Mouse (Mus musculus): Measurements from ENCODE around the gene Fam83c. TPM values are rescaled to one million over a fixed set of nuclear protein-coding genes. Genes with fewer than 3 reads are reported as not detected.

Gene Fam83c
- polyA plus RNA-seq, 1 experiment from 2014 or later: 0.04 TPM

- 62% methylated on average over 4 of the region's 4 CpGs for WGBS (ENCODE audit: insufficient replicate concordance)
- Histone ChIP-seq H3K9ac (no peak overlapping the region), H3K4me1 (no peaks in the 10 kb centered on the region), H3K27me3 (replicated peaks) (peaks cover 26% of the 10 kb centered on the region), H3K4me3 (no peak overlapping the region), H3K36me3 (no peaks in the 10 kb centered on the region), H3K4me2 (no peak overlapping the region), H3K27ac (no peak overlapping the region), H3K9me3 (replicated peaks) (no peaks in the 10 kb centered on the region)
- no peak for ATAC-seq
These were observed 25.0 kb downstream of the Fam83c start for GRCm38 (mm10) chr2:155809620-155810019.

DNA sequence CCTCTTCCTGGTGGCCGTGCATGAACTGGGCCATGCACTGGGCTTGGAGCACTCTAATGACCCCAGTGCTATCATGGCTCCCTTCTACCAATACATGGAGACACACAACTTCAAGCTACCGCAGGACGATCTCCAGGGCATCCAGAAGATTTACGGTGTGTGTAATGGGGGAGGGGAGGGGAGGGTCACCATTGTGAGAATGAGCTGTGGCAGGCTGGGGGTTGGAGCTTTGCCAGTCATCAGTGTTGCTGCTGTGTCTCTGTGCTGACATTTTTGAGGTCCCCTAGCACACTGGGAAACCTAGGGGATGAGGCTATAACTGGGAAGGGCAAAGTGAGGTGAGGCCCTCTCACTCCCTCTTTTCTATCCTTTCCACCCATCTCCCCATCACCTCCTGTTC is 27.2 kb downstream of the Fam83c start:
- Histone ChIP-seq H3K4me2 (no peak overlapping the region), H3K9me3 (replicated peaks) (no peaks in the 10 kb centered on the region), H3K27me3 (replicated peaks) (peaks cover 37% of the 10 kb centered on the region), H3K27ac (no peak overlapping the region), H3K4me1 (no peaks in the 10 kb centered on the region), H3K36me3 (no peaks in the 10 kb centered on the region), H3K9ac (no peak overlapping the region), H3K4me3 (no peak overlapping the region)
- 72% methylated on average over 4 of the region's 4 CpGs for WGBS (ENCODE audit: insufficient replicate concordance)
- no peak for ATAC-seq

- 51% methylated on average over 5 of the region's 5 CpGs for WGBS (ENCODE audit: insufficient replicate concordance)
- H3K36me3 ChIP-seq: no peaks in the 10 kb centered on the region
- no peaks in the 10 kb centered on the region for H3K4me1 ChIP-seq
- no peaks in the 10 kb centered on the region for H3K9me3 ChIP-seq (replicated peaks)
- peaks cover 42% of the 10 kb centered on the region for H3K27me3 ChIP-seq (replicated peaks)
- no peak for ATAC-seq
- no peak overlapping the region for H3K9ac ChIP-seq
- H3K27ac ChIP-seq: no peak overlapping the region
- no peak overlapping the region for H3K4me2 ChIP-seq
- H3K4me3 ChIP-seq: no peak overlapping the region
These were observed 28.1 kb downstream of the Fam83c start for GRCm38 (mm10) chr2:155806548-155806947.

GRCm38 (mm10) chr2:155805925-155806255 is 28.8 kb downstream of the Fam83c start:
- no peaks in the 10 kb centered on the region for H3K9me3 ChIP-seq (replicated peaks)
- no peaks in the 10 kb centered on the region for H3K4me1 ChIP-seq
- WGBS (ENCODE audit: insufficient replicate concordance): 60% methylated on average over 6 of the region's 6 CpGs
- H3K27me3 ChIP-seq (replicated peaks): peaks cover 40% of the 10 kb centered on the region
- H3K4me3 ChIP-seq: no peak overlapping the region
- ATAC-seq: no peak
- H3K27ac ChIP-seq: no peak overlapping the region
- H3K9ac ChIP-seq: no peak overlapping the region
- H3K36me3 ChIP-seq: no peaks in the 10 kb centered on the region
- H3K4me2 ChIP-seq: no peak overlapping the region

DNA sequence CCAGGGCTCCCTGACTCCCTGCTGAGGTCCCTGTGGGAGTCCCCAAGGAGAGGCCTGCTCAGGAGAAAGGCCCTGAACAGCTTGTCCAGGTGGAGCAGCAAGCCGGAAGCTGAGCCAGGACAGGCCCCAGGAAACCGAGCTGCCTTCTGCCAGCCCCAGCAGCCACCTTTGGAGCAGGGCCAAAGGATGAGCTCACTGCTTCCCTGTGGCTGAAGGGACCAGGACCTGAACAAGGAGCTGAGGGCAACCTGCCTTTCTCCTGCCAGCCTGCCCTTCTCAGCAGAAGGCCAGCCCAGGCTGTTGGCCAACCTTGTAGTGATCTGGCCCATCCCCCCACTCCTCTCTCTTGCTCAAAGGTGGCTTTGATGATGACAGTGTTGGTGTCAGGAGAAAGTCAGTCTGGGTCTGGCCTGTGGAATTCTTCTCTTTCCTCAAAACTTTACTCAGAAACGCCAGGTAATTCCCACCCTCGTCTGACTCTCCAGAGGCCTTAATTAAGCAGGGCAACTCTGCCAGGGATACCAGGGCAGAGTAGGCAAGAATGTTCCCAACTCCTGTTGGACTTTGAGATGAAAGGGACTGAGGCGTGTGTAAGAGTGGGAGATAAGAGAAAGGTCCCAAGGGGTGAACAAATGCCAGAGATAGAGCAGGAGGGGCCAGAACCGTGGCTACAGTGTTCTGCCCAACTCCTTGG is 29.3 kb downstream of the Fam83c start:
- 38% methylated on average over 6 of the region's 6 CpGs for WGBS (ENCODE audit: insufficient replicate concordance)

DNA sequence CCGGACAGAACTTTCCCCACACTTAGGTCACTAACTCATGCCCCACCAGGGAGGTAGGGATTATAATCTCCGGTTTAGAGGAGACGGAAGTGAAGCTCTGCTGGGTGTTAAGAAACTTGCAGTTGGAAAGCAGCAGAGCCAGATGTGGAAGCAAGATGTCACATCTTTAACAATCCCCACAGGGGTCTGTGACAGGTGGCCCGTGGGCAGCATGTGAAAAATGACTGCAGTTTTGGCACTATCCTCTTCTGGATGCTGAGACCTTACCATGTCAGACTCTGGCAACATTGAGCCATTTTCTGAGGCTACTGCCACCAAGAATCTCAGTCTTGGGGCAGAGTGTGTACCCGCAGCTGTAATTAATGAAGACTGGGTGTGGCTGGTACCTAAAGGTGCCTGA is 30.6 kb downstream of the Fam83c start:
- WGBS (ENCODE audit: insufficient replicate concordance): 51% methylated on average over 5 of the region's 5 CpGs

More for the DNA sequence above, 29.3 kb downstream of the Fam83c start:
- H3K4me3 ChIP-seq: no peak overlapping the region
- H3K9ac ChIP-seq: no peak overlapping the region
- no peak overlapping the region for H3K27ac ChIP-seq
- H3K9me3 ChIP-seq (replicated peaks): no peaks in the 10 kb centered on the region
- ATAC-seq: no peak
- H3K27me3 ChIP-seq (replicated peaks): peaks cover 35% of the 10 kb centered on the region
- H3K4me2 ChIP-seq: no peak overlapping the region
- H3K4me1 ChIP-seq: no peaks in the 10 kb centered on the region
- no peaks in the 10 kb centered on the region for H3K36me3 ChIP-seq

GRCm38 (mm10) chr2:155802761-155803160 is 31.9 kb downstream of the Fam83c start:
- ATAC-seq: no peak
- H3K36me3 ChIP-seq: no peaks in the 10 kb centered on the region
- no peak overlapping the region for H3K9ac ChIP-seq
- peaks cover 50% of the 10 kb centered on the region for H3K27me3 ChIP-seq (replicated peaks)
- no peak overlapping the region for H3K27ac ChIP-seq
- H3K4me2 ChIP-seq: no peak overlapping the region
- H3K4me1 ChIP-seq: no peaks in the 10 kb centered on the region
- H3K4me3 ChIP-seq: no peak overlapping the region
- WGBS (ENCODE audit: insufficient replicate concordance): 45% methylated on average over 3 of the region's 3 CpGs
- no peaks in the 10 kb centered on the region for H3K9me3 ChIP-seq (replicated peaks)

More for the DNA sequence above, 30.6 kb downstream of the Fam83c start:
- H3K4me3 ChIP-seq: no peak overlapping the region
- no peak overlapping the region for H3K27ac ChIP-seq
- no peak overlapping the region for H3K9ac ChIP-seq
- peaks cover 38% of the 10 kb centered on the region for H3K27me3 ChIP-seq (replicated peaks)
- no peaks in the 10 kb centered on the region for H3K4me1 ChIP-seq
- H3K36me3 ChIP-seq: no peaks in the 10 kb centered on the region
- no peaks in the 10 kb centered on the region for H3K9me3 ChIP-seq (replicated peaks)
- ATAC-seq: no peak
- no peak overlapping the region for H3K4me2 ChIP-seq

- Histone ChIP-seq H3K27ac (no peak overlapping the region), H3K4me1 (no peaks in the 10 kb centered on the region), H3K9ac (no peak overlapping the region), H3K36me3 (no peaks in the 10 kb centered on the region), H3K27me3 (replicated peaks) (peaks cover 45% of the 10 kb centered on the region), H3K9me3 (replicated peaks) (no peaks in the 10 kb centered on the region), H3K4me3 (no peak overlapping the region), H3K4me2 (no peak overlapping the region)
- no peak for ATAC-seq
- 34% methylated on average over 3 of the region's 3 CpGs for WGBS (ENCODE audit: insufficient replicate concordance)
These were observed 36.0 kb downstream of the Fam83c start for GRCm38 (mm10) chr2:155798613-155799012.

GRCm38 (mm10) chr2:155794674-155795445 is 39.8 kb downstream of the Fam83c start:
- H3K4me1 ChIP-seq: no peaks in the 10 kb centered on the region
- no peaks in the 10 kb centered on the region for H3K36me3 ChIP-seq
- H3K4me3 ChIP-seq: no peak overlapping the region
- H3K9ac ChIP-seq: no peak overlapping the region
- no peak overlapping the region for H3K4me2 ChIP-seq
- H3K27ac ChIP-seq: no peak overlapping the region
- H3K27me3 ChIP-seq (replicated peaks): peaks cover 41% of the 10 kb centered on the region
- ATAC-seq: no peak
- WGBS (ENCODE audit: insufficient replicate concordance): 73% methylated on average over 12 of the region's 12 CpGs
- no peaks in the 10 kb centered on the region for H3K9me3 ChIP-seq (replicated peaks)

- Histone ChIP-seq H3K9ac (no peak overlapping the region), H3K4me1 (no peaks in the 10 kb centered on the region), H3K36me3 (no peaks in the 10 kb centered on the region), H3K27ac (no peak overlapping the region), H3K27me3 (replicated peaks) (peaks cover 39% of the 10 kb centered on the region), H3K4me3 (no peak overlapping the region), H3K9me3 (replicated peaks) (no peaks in the 10 kb centered on the region), H3K4me2 (0 out of 2 replicates have a peak overlapping the region, but pooled peaks have one; percentile 0)
- ATAC-seq: no peak
- WGBS (ENCODE audit: insufficient replicate concordance): 37% methylated on average over 12 of the region's 12 CpGs
These were observed 41.8 kb downstream of the Fam83c start for GRCm38 (mm10) chr2:155792899-155793298.

GRCm38 (mm10) chr2:155787949-155788931 is 46.4 kb downstream of the Fam83c start:
- H3K4me2 ChIP-seq: no peak overlapping the region
- H3K9ac ChIP-seq: no peak overlapping the region
- no peaks in the 10 kb centered on the region for H3K4me1 ChIP-seq
- H3K4me3 ChIP-seq: no peak overlapping the region
- H3K9me3 ChIP-seq (replicated peaks): no peaks in the 10 kb centered on the region
- ATAC-seq: no peak
- 50% methylated on average over 18 of the region's 18 CpGs for WGBS (ENCODE audit: insufficient replicate concordance)
- H3K27ac ChIP-seq: no peak overlapping the region
- H3K27me3 ChIP-seq (replicated peaks): peaks cover 46% of the 10 kb centered on the region
- no peaks in the 10 kb centered on the region for H3K36me3 ChIP-seq

- Histone ChIP-seq H3K4me1 (no peaks in the 10 kb centered on the region), H3K4me3 (no peak overlapping the region), H3K27me3 (replicated peaks) (peaks cover 52% of the 10 kb centered on the region), H3K27ac (no peak overlapping the region), H3K4me2 (no peak overlapping the region), H3K9ac (no peak overlapping the region), H3K9me3 (replicated peaks) (no peaks in the 10 kb centered on the region), H3K36me3 (no peaks in the 10 kb centered on the region)
- 33% methylated on average over 5 of the region's 5 CpGs for WGBS (ENCODE audit: insufficient replicate concordance)
- no peak for ATAC-seq
These were observed 47.7 kb downstream of the Fam83c start for GRCm38 (mm10) chr2:155786905-155787304.

All from liver, embryonic 12.5 days (tissue).